Mouse (Mus musculus): ENCODE data around the gene Cyp1a1. TPM values are rescaled to one million over a fixed set of nuclear protein-coding genes. Genes with fewer than 3 reads are reported as not detected.

Cyp1a1 gene
- total RNA-seq, 2 experiments from 2014 or later: 0.09 TPM

Other genes starting within 250 kb of the Cyp1a1 start
- gene Ppcdc, start 247.8 kb upstream of the Cyp1a1 start, total RNA-seq (2021): 1 to 10 TPM; 7.7 to 8.8 TPM
- gene Scamp5, start 219.9 kb upstream of the Cyp1a1 start, total RNA-seq (2021): 1 to 10 TPM; 6.8 to 8.3 TPM
- gene Rpp25, start 183.9 kb upstream of the Cyp1a1 start, total RNA-seq (2021): not detected
- gene Cox5a, start 166.7 kb upstream of the Cyp1a1 start, total RNA-seq (2021): 1,000 to 10,000 TPM in 1 of 2 experiments, 100 to 1,000 TPM in 1; 862 to 1,077 TPM
- 1 to 10 TPM; 9.1 to 9.2 TPM for gene Fam219b, start 150.4 kb upstream of the Cyp1a1 start, total RNA-seq (2021)
- gene Mpi, start 135.2 kb upstream of the Cyp1a1 start, total RNA-seq (2021): 10 to 100 TPM; 87.2 to 96.9 TPM
- 10 to 100 TPM; 52.5 to 56.3 TPM for gene Scamp2, start 127.0 kb upstream of the Cyp1a1 start, total RNA-seq (2021)
- 10 to 100 TPM in 1 of 2 experiments, 1 to 10 TPM in 1; 7.6 to 12.2 TPM for gene Ulk3, start 98.5 kb upstream of the Cyp1a1 start, total RNA-seq (2021)
- not detected for gene Cplx3, start 81.6 kb upstream of the Cyp1a1 start, total RNA-seq (2021)
- gene Lman1l, start 67.2 kb upstream of the Cyp1a1 start, total RNA-seq (2021): not detected
- gene Csk, start 34.3 kb upstream of the Cyp1a1 start, total RNA-seq (2021): 10 to 100 TPM; 19.3 to 31.7 TPM
- under 1 TPM in 1 of 2 experiments, not detected in 1; 0.14 TPM for gene Cyp1a2, start 4.2 kb upstream of the Cyp1a1 start, total RNA-seq (2021)
- gene Edc3, start 20.6 kb downstream of the Cyp1a1 start, total RNA-seq (2021): 1 to 10 TPM; 7.8 to 8.5 TPM
- gene Clk3, start 77.9 kb downstream of the Cyp1a1 start, total RNA-seq (2021): 10 to 100 TPM; 34.8 to 45.3 TPM
- 1 to 10 TPM; 1.6 to 3.3 TPM for gene Arid3b, start 148.9 kb downstream of the Cyp1a1 start, total RNA-seq (2021)
- 10 to 100 TPM; 48.7 to 49.2 TPM for gene Ubl7, start 223.1 kb downstream of the Cyp1a1 start, total RNA-seq (2021)

Data from gastrocnemius, postnatal 10 days (tissue).